Mouse (Mus musculus) G1E-ER4 (cell line): Measurements from ENCODE around the gene Mau2. TPM values are rescaled to one million over a fixed set of nuclear protein-coding genes. Genes with fewer than 3 reads are reported as not detected.

Experiments
- GATA1 ChIP-seq: IDR thresholded peaks from one replicate; pipeline ENCODE4 v1.8.0; 2012; ENCODE audit warnings: low read length, inconsistent platforms
- polyA plus RNA-seq: library from polyadenylated mRNA; stranded (reverse); fragments of >175 nt; gene quantifications from 2 replicates; pipeline ENCODE4 v1.2.3, GENCODE M21; 2012

Mau2 gene
- polyA plus RNA-seq, 1 experiment, result 45.1 TPM

- no peak for TF ChIP-seq GATA1
Measured at GRCm38 (mm10) chr8:70043996-70044395, 1.5 kb upstream of the Mau2 start.

- no peak for TF ChIP-seq GATA1
Measured at GRCm38 (mm10) chr8:70041885-70042546, 518 bp downstream of the Mau2 start.

GRCm38 (mm10) chr8:70037994-70038393 lies 4.5 kb downstream of the Mau2 start:
- no peak for TF ChIP-seq GATA1

- TF ChIP-seq GATA1, result no peak
Measured at GRCm38 (mm10) chr8:70030255-70030654, 12.3 kb downstream of the Mau2 start.

- no peak for TF ChIP-seq GATA1
Measured at GRCm38 (mm10) chr8:70026151-70026550, 16.4 kb downstream of the Mau2 start.

GRCm38 (mm10) chr8:70023596-70023995 lies 18.9 kb downstream of the Mau2 start:
- no peak for TF ChIP-seq GATA1

- no peak for TF ChIP-seq GATA1
Measured at GRCm38 (mm10) chr8:70015017-70015416, 27.5 kb downstream of the Mau2 start.

- no peak for TF ChIP-seq GATA1
Measured at GRCm38 (mm10) chr8:70012763-70013162, 29.8 kb downstream of the Mau2 start.

GRCm38 (mm10) chr8:70012350-70012749 lies 30.2 kb downstream of the Mau2 start:
- no peak for TF ChIP-seq GATA1

- no peak for TF ChIP-seq GATA1
Measured at GRCm38 (mm10) chr8:70005178-70005577, 37.4 kb downstream of the Mau2 start.

GRCm38 (mm10) chr8:70004345-70004744 lies 38.2 kb downstream of the Mau2 start:
- TF ChIP-seq GATA1, result no peak

- no peak for TF ChIP-seq GATA1
Measured at GRCm38 (mm10) chr8:70003204-70003657, 39.3 kb downstream of the Mau2 start.

- TF ChIP-seq GATA1, result no peak
Measured at GRCm38 (mm10) chr8:70001176-70001891, 41.2 kb downstream of the Mau2 start.

GRCm38 (mm10) chr8:70000226-70000625 lies 42.3 kb downstream of the Mau2 start:
- TF ChIP-seq GATA1, result no peak

GRCm38 (mm10) chr8:69999236-69999635 lies 43.3 kb downstream of the Mau2 start:
- no peak for TF ChIP-seq GATA1

GRCm38 (mm10) chr8:69998706-69999105 lies 43.8 kb downstream of the Mau2 start:
- TF ChIP-seq GATA1, result no peak

GRCm38 (mm10) chr8:69996589-69997285 lies 45.8 kb downstream of the Mau2 start:
- TF ChIP-seq GATA1, result no peak
